Mouse (Mus musculus): ENCODE data around the gene Gm10057. TPM values are rescaled to one million over a fixed set of nuclear protein-coding genes. Genes with fewer than 3 reads are reported as not detected.
"Not testable (repeated sequence)": the region's sequence is repeated elsewhere in the genome, so short reads cannot be mapped to it uniquely, and the experiment has no call there.

Gm10057 gene
- polyA plus RNA-seq (2012; rRNA removed): 15.6 and 30.3 TPM in 2 replicates

GRCm38 (mm10) chrX:154054939-154055338 is at the start of gene Gm10057:
Gene Gm10057, minus strand, starts transcription at chrX:154055039.
- not testable (repeated sequence) for H3K27me3 ChIP-seq (ENCODE audit: control insufficient read depth, insufficient read depth, low read length); H3K36me3 ChIP-seq (ENCODE audit: control insufficient read depth, insufficient read depth, low read length); H3K4me3 ChIP-seq (ENCODE audit: control insufficient read depth, low read depth, low read length); H3K4me1 ChIP-seq (ENCODE audit: control insufficient read depth, insufficient read depth, low read length); H3K27ac ChIP-seq (ENCODE audit: control insufficient read depth, insufficient read depth, low read depth, low read length)

GRCm38 (mm10) chrX:154033727-154034126 is 21.1 kb downstream of the Gm10057 start, which contains the start of gene 4921511M17Rik:
Gene 4921511M17Rik, minus strand, starts transcription at chrX:154033827.
- H3K27me3 ChIP-seq (ENCODE audit: control insufficient read depth, insufficient read depth, low read length): not testable (repeated sequence)

GRCm38 (mm10) chrX:154012540-154012939 is 42.3 kb downstream of the Gm10057 start, which contains the start of gene Samt1:
Gene Samt1, minus strand, starts transcription at chrX:154012640.
- not testable (repeated sequence) for H3K4me3 ChIP-seq (ENCODE audit: control insufficient read depth, low read depth, low read length); H3K36me3 ChIP-seq (ENCODE audit: control insufficient read depth, insufficient read depth, low read length); H3K27me3 ChIP-seq (ENCODE audit: control insufficient read depth, insufficient read depth, low read length); H3K4me1 ChIP-seq (ENCODE audit: control insufficient read depth, insufficient read depth, low read length); H3K27ac ChIP-seq (ENCODE audit: control insufficient read depth, insufficient read depth, low read depth, low read length)

More at GRCm38 (mm10) chrX:154033727-154034126, 21.1 kb downstream of the Gm10057 start, which contains the start of gene 4921511M17Rik:
- not testable (repeated sequence) for H3K4me3 ChIP-seq (ENCODE audit: control insufficient read depth, low read depth, low read length); H3K27ac ChIP-seq (ENCODE audit: control insufficient read depth, insufficient read depth, low read depth, low read length); H3K36me3 ChIP-seq (ENCODE audit: control insufficient read depth, insufficient read depth, low read length); H3K4me1 ChIP-seq (ENCODE audit: control insufficient read depth, insufficient read depth, low read length)

Other genes starting within 250 kb of the Gm10057 start
- 0.49 and 0.64 TPM in 2 replicates for gene Spin2c, start 222.8 kb downstream of the Gm10057 start, polyA plus RNA-seq (2012; rRNA removed)
- gene Samt1, start 42.4 kb downstream of the Gm10057 start, polyA plus RNA-seq (2012; rRNA removed): 12.2 and 17.3 TPM in 2 replicates
- gene 4921511M17Rik, start 21.2 kb downstream of the Gm10057 start, polyA plus RNA-seq (2012; rRNA removed): 12.2 and 17.3 TPM in 2 replicates
- gene Gm15140, start 65.6 kb upstream of the Gm10057 start, polyA plus RNA-seq (2012; rRNA removed): 2.3 and 3.4 TPM in 2 replicates

Data from testis, adult 2 months (tissue).